Comparison of ENCODE assay signal across 9 mouse cellular contexts in genomic region chr11:109720809-109721319, GRCm38 (mm10). TPM values are rescaled to one million over a fixed set of nuclear protein-coding genes. Genes with fewer than 3 reads are reported as not detected.
DNase-seq lines count a peak whose midpoint lies in the region; ATAC-seq lines count a peak whose summit lies in the region.
"Had no signal": no experiment of that assay in that cellular context is flagged by ENCODE, and none has a peak within 500 bp of the region (broad histone marks: within the 10 kb centered on the region; RNA-seq: fewer than 3 reads in every experiment).

No protein-coding gene starts in this region.

- peak overlapping the region; percentile 98 for H3K4me2 ChIP-seq in heart, embryonic 16.5 days (ENCODE audit: low read depth, low read length)
- H3K4me2 ChIP-seq in midbrain, embryonic 11.5 days: peak overlapping the region; percentile 92

- peak overlapping the region; percentile 53 for H3K4me3 ChIP-seq in erythroblast, embryonic 14.5 days (replicated peaks)
- H3K4me3 ChIP-seq in embryonic facial prominence, embryonic 10.5 days: peak overlapping the region; percentile 65
- peak overlapping the region; percentile 67 for H3K4me3 ChIP-seq in heart, embryonic 16.5 days (ENCODE audit: low read length)
- H3K4me3 ChIP-seq in limb, embryonic 10.5 days: peak overlapping the region; percentile 58
- peak overlapping the region; percentile 41 for H3K4me3 ChIP-seq in midbrain, embryonic 11.5 days (ENCODE audit: low read depth, low read length)

- H3K9me3 ChIP-seq in erythroblast, embryonic 14.5 days (ENCODE audit: control insufficient read depth, low read length): no peaks in the 10 kb centered on the region
- no peaks in the 10 kb centered on the region for H3K9me3 ChIP-seq in embryonic facial prominence, embryonic 10.5 days
- no peaks in the 10 kb centered on the region for H3K9me3 ChIP-seq in heart, embryonic 16.5 days (replicated peaks; ENCODE audit: control insufficient read depth, low read length)
- no peaks in the 10 kb centered on the region for H3K9me3 ChIP-seq in limb, embryonic 10.5 days (replicated peaks)
- no peaks in the 10 kb centered on the region for H3K9me3 ChIP-seq in midbrain, embryonic 11.5 days (ENCODE audit: control insufficient read depth, low read length)

- no peaks in the 10 kb centered on the region for H3K4me1 ChIP-seq in erythroblast, embryonic 14.5 days (ENCODE audit: control insufficient read depth)
- H3K4me1 ChIP-seq in embryonic facial prominence, embryonic 10.5 days: peaks cover 45% of the 10 kb centered on the region
- H3K4me1 ChIP-seq in heart, embryonic 16.5 days (ENCODE audit: control insufficient read depth, insufficient read depth, low read length): peaks cover 17% of the 10 kb centered on the region
- H3K4me1 ChIP-seq in limb, embryonic 10.5 days: peaks cover 59% of the 10 kb centered on the region
- H3K4me1 ChIP-seq in midbrain, embryonic 11.5 days (ENCODE audit: control insufficient read depth, insufficient read depth, low read length): peaks cover 2% of the 10 kb centered on the region; the same call in 1 of the 2 replicates

- H3K27me3 ChIP-seq in erythroblast, embryonic 14.5 days (ENCODE audit: control insufficient read depth): peaks cover 23% of the 10 kb centered on the region
- peaks cover 54% of the 10 kb centered on the region for H3K27me3 ChIP-seq in embryonic facial prominence, embryonic 10.5 days (replicated peaks; ENCODE audit: low read depth, poor library complexity, severe bottlenecking)
- H3K27me3 ChIP-seq in heart, embryonic 16.5 days (ENCODE audit: control insufficient read depth, insufficient read depth, low read length): no peaks in the 10 kb centered on the region
- H3K27me3 ChIP-seq in limb, embryonic 10.5 days (ENCODE audit: low read depth, poor library complexity, severe bottlenecking): peaks cover 40% of the 10 kb centered on the region
- peaks cover 22% of the 10 kb centered on the region for H3K27me3 ChIP-seq in midbrain, embryonic 11.5 days (ENCODE audit: control insufficient read depth, insufficient read depth, low read length)

- H3K27ac ChIP-seq in embryonic facial prominence, embryonic 10.5 days (replicated peaks): no peak overlapping the region
- H3K27ac ChIP-seq in heart, embryonic 16.5 days (ENCODE audit: low read length): peak overlapping the region; percentile 0; the same call in 1 of the 2 replicates
- H3K27ac ChIP-seq in limb, embryonic 10.5 days: peak overlapping the region; percentile 5; the same call in 1 of the 2 replicates
- no peak overlapping the region for H3K27ac ChIP-seq in midbrain, embryonic 11.5 days (ENCODE audit: low read depth, low read length)

- no peaks in the 10 kb centered on the region for H3K36me3 ChIP-seq in erythroblast, embryonic 14.5 days (ENCODE audit: control insufficient read depth)
- no peaks in the 10 kb centered on the region for H3K36me3 ChIP-seq in embryonic facial prominence, embryonic 10.5 days (replicated peaks)
- H3K36me3 ChIP-seq in heart, embryonic 16.5 days (ENCODE audit: control insufficient read depth, insufficient read depth): no peaks in the 10 kb centered on the region
- no peaks in the 10 kb centered on the region for H3K36me3 ChIP-seq in limb, embryonic 10.5 days
- no peaks in the 10 kb centered on the region for H3K36me3 ChIP-seq in midbrain, embryonic 11.5 days (ENCODE audit: control insufficient read depth, insufficient read depth, low read length)

- H3K9ac ChIP-seq in heart, embryonic 16.5 days (ENCODE audit: low read length): peak overlapping the region; percentile 74
- peak overlapping the region; percentile 40; the same call in 1 of the 2 replicates for H3K9ac ChIP-seq in midbrain, embryonic 11.5 days (ENCODE audit: low read length)

- WGBS in embryonic facial prominence, embryonic 10.5 days: 12% methylated on average over 12 of the region's 12 CpGs
- 25% methylated on average over 12 of the region's 12 CpGs for WGBS in heart, embryonic 16.5 days
- WGBS in limb, embryonic 10.5 days: 10% methylated on average over 12 of the region's 12 CpGs
- WGBS in midbrain, embryonic 11.5 days: 12% methylated on average over 12 of the region's 12 CpGs

- no peak for ATAC-seq in erythroblast, adult 5-6 weeks (replicated peaks; ENCODE audit: low FRiP score, poor library complexity, severe bottlenecking)
- ATAC-seq in heart, embryonic 16.5 days (replicated peaks; ENCODE audit: extremely low read depth, insufficient read depth, low FRiP score): peak; percentile 20
- ATAC-seq in midbrain, embryonic 11.5 days (ENCODE audit: low FRiP score): peak; percentile 67

- DNase-seq in embryonic facial prominence, embryonic 10.5 days (ENCODE audit: low spot score): peak; percentile 31
- peak; percentile 50 for DNase-seq in limb, embryonic 10.5 days (ENCODE audit: low spot score)
- DNase-seq in midbrain, embryonic 11.5 days (ENCODE audit: low spot score, missing footprints): peak; percentile 92
- no peak for DNase-seq in cerebellum, postnatal 4 days (ENCODE audit: low spot score in 2 of 2)
- DNase-seq in frontal cortex, adult 2 months (ENCODE audit: extremely low spot score in 1 of 2, low spot score in 1 of 2): no peak

RNA-seq across cellular contexts. Expression of gene Fam20a, which starts 1.2 kb away (rescaled TPM):
- polyA plus RNA-seq in erythroblast, embryonic 14.5 days (2012): not detected in 2 replicates
- total RNA-seq in erythroblast, adult 5-6 weeks (2015; ENCODE audit: low replicate concordance): not detected in 2 replicates
- not detected in 2 replicates for total RNA-seq in erythroblast, adult 5-6 weeks (2017; ENCODE audit: low replicate concordance)
- 0.69 and 1.1 TPM in 2 replicates for polyA plus RNA-seq in embryonic facial prominence, embryonic 10.5 days (2016; fragmentation: Nextera tagmentation; extraction: Ambion mirVana)
- 3.1 and 3.4 TPM in 2 replicates for polyA plus RNA-seq in heart, embryonic 16.5 days (2015; fragmentation: Nextera tagmentation; extraction: Ambion mirVana)
- 0.13 and 0.25 TPM in 2 replicates for polyA plus RNA-seq in limb, embryonic 10.5 days (2016; fragmentation: Nextera tagmentation; extraction: Ambion mirVana)
- polyA plus RNA-seq in midbrain, embryonic 11.5 days (2014; fragmentation: Nextera tagmentation; extraction: Ambion mirVana): 1.9 and 2.7 TPM in 2 replicates
- 14.6 and 15.8 TPM in 2 replicates for polyA plus RNA-seq in frontal cortex, adult 2 months (2012; rRNA removed)
- total RNA-seq: neutrophil, adult 5-6 weeks had no signal

Comparison
In these comparisons a context has a peak if more than half of its experiments do, and no peak if none do; other contexts are left out.
1. DNase-seq: peak in embryonic facial prominence, embryonic 10.5 days (single experiment), limb, embryonic 10.5 days (single experiment) and midbrain, embryonic 11.5 days (single experiment); none in cerebellum, postnatal 4 days (0 of 2) and frontal cortex, adult 2 months (0 of 2).
2. H3K27ac ChIP-seq: peak in heart, embryonic 16.5 days (single experiment) and limb, embryonic 10.5 days (single experiment); none in embryonic facial prominence, embryonic 10.5 days (single experiment) and midbrain, embryonic 11.5 days (single experiment).
3. Peak in every context shown above with its lines, with median percentiles within 50 percentile points of each other: H3K4me3 ChIP-seq.